Comparison of ENCODE assay signal across 8 mouse cellular contexts in genomic region chr1:156310630-156311029, GRCm38 (mm10). TPM values are rescaled to one million over a fixed set of nuclear protein-coding genes. Genes with fewer than 3 reads are reported as not detected.
DNase-seq lines count a peak whose midpoint lies in the region; ATAC-seq lines count a peak whose summit lies in the region.

Gene Nphs2, plus strand, starts transcription at chr1:156310727.

- H3K9ac ChIP-seq in heart, embryonic 12.5 days = peak within 1 kb of the TSS; percentile 32; the same call in 1 of the 2 replicates
- H3K9ac ChIP-seq in intestine, embryonic 16.5 days (ENCODE audit: low read depth, low read length) = no peak within 1 kb of the TSS
- no peak within 1 kb of the TSS for H3K9ac ChIP-seq in midbrain, embryonic 12.5 days (replicated peaks)

- H3K36me3 ChIP-seq in heart, embryonic 12.5 days = no peaks in the 10 kb centered on the region
- H3K36me3 ChIP-seq in intestine, embryonic 16.5 days (ENCODE audit: control insufficient read depth, insufficient read depth, low read length) = no peaks in the 10 kb centered on the region
- no peaks in the 10 kb centered on the region for H3K36me3 ChIP-seq in midbrain, embryonic 12.5 days

- 3% methylated on average over 29 of the region's 29 CpGs for WGBS in heart, embryonic 12.5 days
- WGBS in intestine, embryonic 16.5 days = 4% methylated on average over 29 of the region's 29 CpGs
- 3% methylated on average over 29 of the region's 29 CpGs for WGBS in midbrain, embryonic 12.5 days

- no peaks in the 10 kb centered on the region for H3K9me3 ChIP-seq in heart, embryonic 12.5 days (replicated peaks)
- no peaks in the 10 kb centered on the region for H3K9me3 ChIP-seq in intestine, embryonic 16.5 days (ENCODE audit: control insufficient read depth, low read length)
- H3K9me3 ChIP-seq in midbrain, embryonic 12.5 days = no peaks in the 10 kb centered on the region

- no peaks in the 10 kb centered on the region for H3K4me1 ChIP-seq in heart, embryonic 12.5 days (replicated peaks)
- no peaks in the 10 kb centered on the region for H3K4me1 ChIP-seq in intestine, embryonic 16.5 days (ENCODE audit: control insufficient read depth, insufficient read depth, low read length)
- H3K4me1 ChIP-seq in midbrain, embryonic 12.5 days = peaks cover 6% of the 10 kb centered on the region

- ATAC-seq in heart, embryonic 12.5 days (ENCODE audit: insufficient number of reproducible peaks, low FRiP score) = no peak
- peak; percentile 38; the same call in 1 of the 2 replicates for ATAC-seq in intestine, embryonic 16.5 days
- no peak for ATAC-seq in midbrain, embryonic 12.5 days (ENCODE audit: low FRiP score, low read depth)

- no peak within 1 kb of the TSS for H3K27ac ChIP-seq in heart, embryonic 12.5 days (ENCODE audit: poor library complexity, severe bottlenecking)
- no peak within 1 kb of the TSS for H3K27ac ChIP-seq in intestine, embryonic 16.5 days (ENCODE audit: low read length)
- H3K27ac ChIP-seq in midbrain, embryonic 12.5 days (replicated peaks) = no peak within 1 kb of the TSS

- peak within 1 kb of the TSS; percentile 69 for H3K4me2 ChIP-seq in heart, embryonic 12.5 days
- peak within 1 kb of the TSS; percentile 44 for H3K4me2 ChIP-seq in intestine, embryonic 16.5 days (ENCODE audit: low read depth, low read length)
- peak within 1 kb of the TSS; percentile 53 for H3K4me2 ChIP-seq in midbrain, embryonic 12.5 days (replicated peaks)

- no peak for DNase-seq in heart, adult 18-20 months
- DNase-seq in embryo, embryonic 9.5 days (ENCODE audit: extremely low spot score) = peak; percentile 17
- DNase-seq in B cell, adult 2 months = no peak
- no peak for DNase-seq in cerebellum, postnatal 4 days (ENCODE audit: low spot score in 2 of 2)
- no peak for DNase-seq in urinary bladder, adult 18-20 months (ENCODE audit: low spot score in 2 of 2)

- peak within 1 kb of the TSS; percentile 37 for H3K4me3 ChIP-seq in heart, embryonic 12.5 days
- H3K4me3 ChIP-seq in intestine, embryonic 16.5 days (ENCODE audit: low read length) = peak within 1 kb of the TSS; percentile 24
- peak within 1 kb of the TSS; percentile 33 for H3K4me3 ChIP-seq in midbrain, embryonic 12.5 days

- H3K27me3 ChIP-seq in heart, embryonic 12.5 days (replicated peaks) = peaks cover 68% of the 10 kb centered on the region
- peaks cover 20% of the 10 kb centered on the region for H3K27me3 ChIP-seq in intestine, embryonic 16.5 days (replicated peaks; ENCODE audit: control insufficient read depth, insufficient read depth, low read length)
- H3K27me3 ChIP-seq in midbrain, embryonic 12.5 days = peaks cover 47% of the 10 kb centered on the region

RNA-seq across cellular contexts. Expression of gene Nphs2, which starts in this region (rescaled TPM):
- not detected in 2 replicates for polyA plus RNA-seq in heart, embryonic 12.5 days (2016; fragmentation: Nextera tagmentation; extraction: Ambion mirVana)
- under 1 TPM in 1 of 2 experiments, not detected in 1; 0.08 TPM for total RNA-seq in heart, adult 18-20 months (2021)
- polyA plus RNA-seq in intestine, embryonic 16.5 days (2015; fragmentation: Nextera tagmentation; extraction: Ambion mirVana) = not detected in 2 replicates
- 0.18 and 0.40 TPM in 2 replicates for polyA plus RNA-seq in midbrain, embryonic 12.5 days (2016; fragmentation: Nextera tagmentation; extraction: Ambion mirVana)

Comparison
In these comparisons a context has a peak if more than half of its experiments do, and no peak if none do; other contexts are left out.
1. Peak in ATAC-seq, H3K4me3 ChIP-seq and H3K4me2 ChIP-seq in intestine, embryonic 16.5 days; RNA of the gene not detected or under 1 TPM.